Mouse (Mus musculus): ENCODE measurements at regions not wholly inside any gene's neighbourhood (a gene's known extent, or its start where the extent isn't known, plus 50 kb on each side); places are given as distances from the start of the nearest gene placed in this dataset.

DNA sequence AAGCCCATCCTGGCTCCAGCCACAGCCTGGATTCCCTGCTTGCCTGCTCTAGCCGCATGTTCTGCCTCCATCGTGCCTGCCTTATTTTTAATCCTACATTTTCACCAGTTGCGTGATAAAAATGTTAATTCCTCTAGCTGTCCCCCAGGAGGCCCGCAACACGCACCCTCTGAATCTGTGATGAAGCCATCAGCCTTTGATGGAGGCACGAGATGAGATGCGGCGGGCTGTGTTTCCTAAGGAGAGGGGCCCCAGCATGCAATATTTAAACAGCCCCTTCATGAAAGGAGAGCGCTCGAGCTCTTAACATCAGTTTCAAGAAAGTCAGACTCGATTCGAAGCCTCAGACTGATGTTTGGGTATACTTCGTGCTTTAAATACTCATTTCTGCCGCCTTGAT, 76.3 kb downstream of the Nptx2 start:
- no peak for DNase-seq (ENCODE audit: extremely low spot score, low spot score)

DNA sequence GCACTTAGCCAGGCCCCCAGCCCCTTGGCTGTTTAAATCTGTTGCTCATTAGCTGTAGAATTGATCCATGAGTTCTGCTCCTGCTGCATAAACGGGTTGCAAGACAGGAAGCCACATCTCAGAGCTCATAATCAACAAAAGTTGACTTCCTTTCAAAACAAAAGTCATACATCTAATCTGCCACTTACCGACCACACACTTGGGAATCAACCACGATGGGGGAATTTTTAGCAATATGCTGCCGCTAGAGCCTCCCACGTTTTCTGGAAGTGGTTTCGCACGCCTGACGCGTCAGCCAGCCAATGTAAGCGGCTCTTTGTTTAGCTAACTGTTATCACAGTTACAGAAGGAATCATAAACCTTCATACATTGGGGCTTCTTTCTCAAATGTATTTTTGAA, 77.7 kb downstream of the Nptx2 start:
- DNase-seq (ENCODE audit: extremely low spot score, low spot score) = no peak

DNA sequence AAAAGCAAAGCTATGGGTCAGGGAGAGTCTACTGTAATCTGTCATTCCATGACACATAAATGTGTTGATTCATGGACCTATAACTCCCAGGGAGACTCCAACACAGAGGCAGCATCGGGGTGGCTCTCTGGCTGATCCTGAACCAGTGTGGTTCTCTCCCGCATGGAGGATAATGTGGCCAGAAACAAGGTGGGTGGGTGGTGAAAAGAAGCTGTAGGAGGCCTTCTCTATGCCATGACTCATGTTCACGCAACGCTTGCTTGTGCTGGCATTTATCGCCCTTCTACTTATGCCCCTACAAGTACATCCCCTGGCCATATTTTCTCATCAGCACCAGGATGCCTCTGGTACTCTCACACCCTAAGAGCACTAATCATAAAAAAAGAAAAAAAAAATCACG, 86.6 kb downstream of the Nptx2 start:
- DNase-seq (ENCODE audit: extremely low spot score, low spot score) = no peak

DNA sequence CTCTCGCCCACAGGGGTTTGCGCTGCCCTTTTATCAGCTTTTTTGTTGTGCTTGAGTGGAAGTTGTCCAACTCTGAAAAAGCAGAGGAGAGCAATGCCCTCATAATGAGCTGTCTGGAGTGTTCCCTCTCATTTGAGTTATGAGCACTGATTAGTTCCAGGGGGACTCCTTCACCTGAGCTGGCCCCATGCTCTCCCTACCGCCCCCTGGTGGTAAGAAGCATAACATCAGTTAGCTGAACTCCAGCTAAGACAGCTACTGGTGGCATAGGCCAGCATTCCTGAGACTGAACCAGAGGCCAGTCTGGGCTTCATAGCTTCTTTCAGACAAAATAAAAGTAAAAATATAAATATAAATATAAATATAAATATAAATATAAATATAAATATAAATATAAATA, 92.9 kb downstream of the Nptx2 start:
- DNase-seq (ENCODE audit: extremely low spot score, low spot score) = peak; percentile 21

DNA sequence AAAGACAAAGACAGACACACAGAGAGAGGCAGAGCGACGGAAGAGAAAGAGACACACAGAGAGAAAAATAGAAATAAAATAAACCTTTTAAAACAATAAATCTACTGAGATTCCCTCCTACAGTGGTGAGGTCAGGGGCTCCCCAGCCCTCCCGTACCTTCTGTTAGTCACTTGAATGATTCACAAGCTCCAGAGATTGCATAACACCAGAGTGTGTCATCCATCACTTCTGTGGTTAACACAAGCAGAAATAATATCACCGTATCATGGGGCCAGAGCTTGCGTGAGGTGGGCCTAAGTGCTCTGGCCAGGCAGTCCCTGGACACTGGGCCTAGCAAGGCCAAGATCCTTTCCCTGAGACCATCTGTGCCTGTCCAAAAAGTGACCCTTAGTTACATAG, 93.9 kb downstream of the Nptx2 start:
- DNase-seq (ENCODE audit: extremely low spot score, low spot score) = no peak

DNA sequence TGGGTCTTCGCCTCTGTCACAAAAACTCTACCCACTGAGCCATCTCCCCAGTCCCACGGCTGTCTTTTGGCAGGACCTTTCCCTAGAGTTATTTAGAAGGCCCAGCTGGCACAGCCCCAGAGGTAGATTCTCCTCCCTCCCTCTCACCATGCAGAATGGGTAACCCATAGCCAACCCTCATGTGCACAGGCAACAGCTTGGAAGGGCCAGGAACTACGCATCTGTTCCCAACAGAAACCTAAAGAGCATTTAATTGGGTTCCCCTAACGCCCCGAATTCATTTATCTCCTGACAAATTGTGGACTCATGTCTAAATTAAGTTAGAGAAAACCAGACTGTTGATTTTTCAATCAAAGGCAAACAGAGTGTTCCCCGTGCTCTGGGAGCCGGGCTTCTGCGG, 97.1 kb downstream of the Nptx2 start:
- no peak for DNase-seq (ENCODE audit: extremely low spot score, low spot score)

DNA sequence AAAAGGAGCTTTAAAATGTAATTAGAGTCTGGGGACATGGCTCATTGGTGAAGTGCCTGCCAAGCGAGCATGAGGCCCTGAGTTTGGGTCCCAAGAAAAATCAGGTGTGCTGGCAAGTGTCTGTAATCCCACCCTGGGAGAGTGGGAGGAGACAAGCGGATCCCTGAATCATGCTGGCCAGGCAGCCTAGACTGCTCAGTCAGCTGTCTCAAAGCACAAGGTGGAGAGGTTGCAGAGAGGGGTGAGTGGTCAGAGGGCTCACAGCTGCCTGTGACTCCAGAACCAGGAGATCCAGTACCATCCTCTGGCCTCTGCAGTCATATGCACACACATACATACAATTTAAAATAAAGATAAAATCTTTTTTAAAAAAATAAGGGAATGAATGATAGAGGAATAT, 97.7 kb downstream of the Nptx2 start:
- DNase-seq (ENCODE audit: extremely low spot score, low spot score) = no peak

DNA sequence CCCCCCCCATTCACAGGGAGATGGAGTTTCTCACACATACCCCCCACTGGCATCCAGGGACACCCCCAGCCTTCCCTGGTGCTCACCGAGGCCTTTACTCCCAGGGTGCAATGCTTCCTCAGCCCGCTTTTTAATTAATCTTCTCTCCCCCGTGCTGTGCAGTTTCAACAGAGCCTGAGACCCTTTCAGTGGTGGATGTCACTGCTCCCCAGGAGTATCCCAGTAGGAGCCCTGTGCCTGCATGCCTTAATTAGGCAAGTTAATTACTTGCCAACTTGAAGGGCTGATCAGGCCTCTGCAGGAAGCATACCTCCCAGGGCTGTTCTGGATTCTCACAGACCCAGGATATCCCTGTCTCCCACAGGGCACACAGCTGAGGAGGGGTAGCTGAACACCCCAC, 99.7 kb downstream of the Nptx2 start:
- no peak for DNase-seq (ENCODE audit: extremely low spot score, low spot score)

DNA sequence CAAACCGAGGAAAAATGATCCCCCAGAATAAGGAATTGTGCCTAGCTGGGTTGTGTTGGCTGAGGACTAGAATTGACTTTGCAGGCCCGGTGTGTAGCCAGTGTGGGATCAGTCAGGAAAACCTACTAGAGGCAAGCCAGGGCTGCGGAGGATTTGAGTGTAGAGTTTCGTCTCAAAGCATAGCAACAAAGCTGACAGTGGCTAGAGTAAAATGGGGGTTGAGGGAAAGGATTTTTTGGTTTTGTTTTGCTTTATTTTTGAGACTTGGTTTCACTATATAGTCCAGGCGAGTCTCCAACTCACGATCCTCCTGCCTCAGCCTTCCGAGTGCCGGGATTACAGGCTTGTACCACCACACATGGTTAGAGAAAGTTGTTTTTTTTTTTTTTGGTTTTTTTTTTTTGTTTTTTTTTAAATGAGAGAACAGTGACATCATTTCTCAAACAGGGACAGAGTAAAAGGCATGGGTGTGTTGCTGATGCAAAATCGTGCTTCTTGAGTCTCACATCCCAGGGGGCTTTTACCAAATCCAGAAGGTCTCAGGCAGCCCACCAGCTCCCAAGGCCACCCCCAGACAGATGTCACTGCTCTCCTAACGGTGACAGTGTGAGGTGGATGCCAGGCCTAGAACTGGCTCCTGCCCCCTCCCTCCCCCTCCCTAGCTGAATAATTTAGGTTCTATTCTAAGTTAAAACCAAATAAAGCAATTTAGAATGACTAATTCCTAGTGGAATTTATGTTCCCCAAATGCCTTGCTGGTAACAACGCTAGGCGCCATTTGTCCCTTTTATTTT, 101.8 kb downstream of the Nptx2 start:
- DNase-seq (ENCODE audit: extremely low spot score, low spot score) = no peak

DNA sequence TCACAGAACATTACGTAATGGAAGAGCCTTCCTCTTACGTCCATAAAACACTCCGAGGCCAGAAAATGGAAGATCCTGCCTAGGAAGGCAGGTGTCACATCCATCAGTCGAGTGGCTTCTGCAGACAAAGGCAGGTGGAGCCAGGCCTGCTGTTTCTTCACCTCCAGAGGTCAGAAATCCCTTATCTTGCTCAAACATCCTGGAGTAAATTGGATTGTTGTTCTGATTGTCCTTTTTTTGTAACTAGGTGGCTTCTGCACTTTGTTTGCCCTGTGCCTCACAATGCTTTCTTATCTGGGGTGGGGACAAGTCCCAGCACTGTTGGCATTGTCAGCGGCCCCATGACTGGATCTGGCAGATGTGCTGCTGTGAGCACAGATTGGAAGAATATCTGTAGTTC, 106.5 kb downstream of the Nptx2 start:
- DNase-seq (ENCODE audit: extremely low spot score, low spot score) = no peak

DNA sequence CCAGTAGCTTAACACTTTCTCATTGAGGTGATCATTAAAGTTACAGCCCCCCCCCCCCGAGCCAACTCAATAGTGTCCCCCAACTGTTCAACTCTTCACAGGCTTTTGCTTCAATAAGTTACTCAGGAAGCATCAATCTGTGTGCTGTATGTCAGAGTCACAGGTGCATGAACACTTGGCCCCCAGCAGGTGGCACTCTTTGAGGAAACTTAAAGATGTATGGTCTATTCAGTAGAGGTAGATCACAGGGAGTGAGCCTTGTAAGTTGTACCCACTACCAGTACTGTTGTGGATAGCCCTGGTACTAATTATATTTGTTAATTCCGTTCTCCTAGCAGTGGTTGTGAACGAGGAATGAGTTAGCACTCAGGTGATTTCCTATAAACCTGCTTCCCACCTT, 99.6 kb downstream of the Tmem130 start:
- no peak for DNase-seq (ENCODE audit: extremely low spot score, low spot score)

DNA sequence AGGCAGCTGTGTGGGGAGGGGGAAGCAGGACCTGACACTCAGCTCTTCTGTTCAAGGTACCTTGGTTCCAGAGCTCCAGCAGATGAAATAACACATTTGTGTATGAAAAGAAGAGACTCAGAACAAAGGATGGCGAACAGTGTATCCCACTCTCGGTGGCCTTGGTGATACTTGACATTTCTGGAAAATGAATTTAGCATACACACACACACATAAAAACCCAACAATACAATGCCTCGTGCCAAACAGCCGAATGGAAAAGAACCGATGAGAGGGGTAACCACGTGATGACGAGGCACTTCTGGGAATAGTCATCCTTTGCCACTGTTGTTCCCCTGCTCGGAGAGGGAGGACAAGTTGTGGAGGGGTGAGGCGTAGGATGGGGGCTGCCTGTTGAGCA, 97.6 kb downstream of the Tmem130 start:
- no peak for DNase-seq (ENCODE audit: extremely low spot score, low spot score)

DNA sequence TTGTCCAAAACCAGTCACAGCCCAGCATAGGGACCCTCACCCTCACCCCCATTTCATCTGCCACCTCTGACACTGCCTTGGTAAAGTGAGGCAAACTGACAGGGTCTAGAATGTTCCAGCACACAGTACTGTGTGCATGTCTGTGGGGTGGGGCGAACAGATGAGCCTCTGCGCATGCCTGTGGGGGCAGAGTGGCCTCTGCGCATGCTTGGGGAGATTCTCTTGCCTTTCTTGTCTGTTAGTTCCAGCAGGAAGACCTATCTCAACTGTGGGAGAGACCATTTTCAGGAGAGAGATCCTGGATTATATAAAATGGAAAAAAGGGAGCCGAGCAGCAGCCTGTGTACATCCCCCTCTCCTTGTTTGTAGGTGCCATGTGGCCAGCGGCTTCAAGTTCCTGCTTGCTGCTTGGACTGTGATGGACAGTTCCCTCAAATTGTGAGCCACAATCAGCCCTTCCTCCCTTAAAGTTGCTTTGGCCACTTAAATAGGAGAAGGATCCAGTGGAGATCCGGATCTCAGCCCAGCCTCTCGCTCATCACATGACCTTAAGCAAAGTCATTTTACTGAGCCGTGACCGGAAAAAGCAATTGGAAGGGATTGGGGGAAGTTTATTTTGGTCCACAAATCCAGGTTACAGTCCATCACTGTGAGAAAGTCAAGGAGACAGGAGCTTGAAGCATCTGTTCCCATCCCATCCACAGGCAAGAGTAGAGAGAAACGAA, 96.9 kb downstream of the Tmem130 start:
- no peak for DNase-seq (ENCODE audit: extremely low spot score, low spot score)

DNA sequence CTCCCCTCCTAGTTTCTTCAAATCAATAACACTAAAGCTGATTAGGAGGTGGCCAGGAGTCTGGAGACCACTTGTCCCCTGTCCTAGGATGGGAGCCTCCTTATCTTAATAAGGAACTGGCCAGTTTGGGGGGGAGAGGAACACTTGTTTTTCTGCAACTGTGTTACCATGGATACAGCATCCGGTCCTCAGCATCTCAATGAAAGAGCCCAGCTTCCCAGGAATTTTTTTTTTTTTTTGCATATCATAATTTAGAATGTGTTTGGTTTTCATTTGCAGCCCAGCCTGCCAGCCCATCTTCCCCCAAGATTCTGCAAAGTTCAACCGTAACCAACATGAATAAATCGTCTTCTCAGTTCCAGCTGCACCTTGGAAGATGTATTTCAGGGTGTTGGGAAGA, 93.6 kb downstream of the Tmem130 start:
- DNase-seq (ENCODE audit: extremely low spot score, low spot score) = no peak

DNA sequence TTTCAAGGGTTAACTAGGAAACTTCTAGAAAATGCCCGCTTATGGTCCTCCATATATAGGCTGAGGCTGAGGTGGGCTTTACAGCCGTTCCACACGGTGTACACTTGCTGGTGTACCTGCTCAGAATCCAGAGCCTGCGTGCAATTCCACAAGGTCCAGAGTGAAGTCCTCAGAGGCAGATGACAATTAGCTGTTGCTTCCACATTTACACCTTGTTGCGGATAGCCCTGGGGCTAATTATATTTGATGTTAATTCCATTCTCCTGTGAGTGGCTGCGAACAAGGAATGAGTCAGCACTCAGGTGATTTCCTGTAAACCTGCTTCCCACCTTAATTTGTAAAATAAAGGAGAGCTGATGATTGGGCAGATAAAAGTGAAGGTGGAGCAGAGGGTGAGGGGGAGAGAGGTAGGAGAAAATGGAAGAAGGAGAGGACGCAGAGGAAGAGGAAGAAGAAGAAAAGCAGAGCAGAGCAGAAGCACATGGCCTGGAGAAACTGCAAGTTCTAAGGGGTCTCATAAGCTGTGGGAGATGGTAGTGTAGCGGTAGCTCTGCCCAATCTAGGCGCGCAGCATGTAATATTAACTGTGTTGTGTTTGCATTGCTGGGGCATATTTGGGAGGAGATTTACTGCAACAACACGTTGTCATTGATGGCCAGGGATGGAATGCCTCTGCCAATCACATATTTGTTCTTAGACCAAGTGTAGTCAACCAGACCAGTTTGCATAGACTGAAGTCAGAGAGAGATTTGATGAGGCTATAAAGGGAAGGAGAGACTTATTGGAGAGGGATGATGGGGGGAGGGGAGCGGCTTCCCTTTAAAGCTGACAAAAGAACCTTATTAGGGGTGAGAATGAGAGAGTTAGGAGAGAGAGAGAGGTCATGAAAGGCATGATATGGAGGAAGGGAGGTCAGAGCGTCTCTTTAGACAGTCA, 82.5 kb downstream of the Tmem130 start:
- no peak for DNase-seq (ENCODE audit: extremely low spot score, low spot score)

DNA sequence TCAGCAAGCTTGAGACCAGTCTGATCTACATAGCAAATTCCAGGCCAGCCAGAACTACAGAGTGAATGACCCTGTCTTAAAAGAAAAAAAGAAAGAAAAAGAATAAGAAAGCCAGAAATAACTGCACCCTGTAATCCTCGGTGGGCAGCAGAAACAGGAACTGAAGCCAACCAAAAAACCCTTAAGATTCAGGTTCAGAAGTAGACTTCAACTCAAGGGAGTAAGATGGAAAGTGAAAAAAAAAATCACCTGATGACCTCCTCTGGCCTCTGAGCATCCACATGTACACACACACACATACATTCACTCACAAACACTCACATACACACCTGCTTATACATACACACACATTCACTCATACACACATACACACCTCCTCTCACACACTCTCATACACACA, 77.4 kb downstream of the Tmem130 start:
- no peak for DNase-seq (ENCODE audit: extremely low spot score, low spot score)

Data from neural tube, embryonic 10.5 days (tissue).